Comparison of ENCODE assay signal across 7 mouse cellular contexts in genomic region chr19:57123503-57124137, GRCm38 (mm10).
A peak's percentile ranks its signal among the peaks of the same experiment; 100 is the strongest.
DNase-seq lines count a peak whose midpoint lies in the region; ATAC-seq and TF ChIP-seq lines count a peak whose summit lies in the region.

No protein-coding gene starts in this region.

- peak; percentile 87 for DNase-seq in T-cell, adult 2 months (ENCODE audit: low spot score)
- peak; percentile 97 for DNase-seq in cerebellum, adult 11-12 months
- peak; percentile 81 for DNase-seq in heart, adult 8-10 months (ENCODE audit: low spot score)
- DNase-seq in spleen, postnatal 36 days (ENCODE audit: low spot score in 2 of 2), result peak; percentile 88
- DNase-seq in ovary, postnatal 14 days (ENCODE audit: low spot score), result no peak

- H3K4me3 ChIP-seq in intestine, postnatal 0 days (ENCODE audit: low read depth, low read length), result no peak overlapping the region
- H3K4me3 ChIP-seq in lung, embryonic 15.5 days, result no peak overlapping the region

- H3K4me2 ChIP-seq in intestine, postnatal 0 days (replicated peaks; ENCODE audit: low read depth), result no peak overlapping the region
- no peak overlapping the region for H3K4me2 ChIP-seq in lung, embryonic 15.5 days

- H3K9me3 ChIP-seq in intestine, postnatal 0 days (ENCODE audit: control insufficient read depth), result no peaks in the 10 kb centered on the region
- no peaks in the 10 kb centered on the region for H3K9me3 ChIP-seq in lung, embryonic 15.5 days

- no peaks in the 10 kb centered on the region for H3K36me3 ChIP-seq in intestine, postnatal 0 days (ENCODE audit: control insufficient read depth, insufficient read depth)
- H3K36me3 ChIP-seq in lung, embryonic 15.5 days, result no peaks in the 10 kb centered on the region

- H3K9ac ChIP-seq in intestine, postnatal 0 days (ENCODE audit: low read depth, low read length), result no peak overlapping the region
- no peak overlapping the region for H3K9ac ChIP-seq in lung, embryonic 15.5 days

- TF ChIP-seq CTCF in intestine, postnatal 0 days (IDR thresholded peaks at IDR 0.05; ENCODE audit: low read depth), result no peak

- no peaks in the 10 kb centered on the region for H3K4me1 ChIP-seq in intestine, postnatal 0 days (replicated peaks; ENCODE audit: control insufficient read depth, insufficient read depth, low read length)
- peaks cover 29% of the 10 kb centered on the region for H3K4me1 ChIP-seq in lung, embryonic 15.5 days

- peak; percentile 67 for ATAC-seq in intestine, postnatal 0 days
- ATAC-seq in lung, embryonic 15.5 days (ENCODE audit: borderline replicate concordance, extremely low read depth, low FRiP score, low TSS enrichment), result peak; percentile 60

- H3K27me3 ChIP-seq in intestine, postnatal 0 days (replicated peaks; ENCODE audit: control insufficient read depth, insufficient read depth, low read length), result no peaks in the 10 kb centered on the region
- H3K27me3 ChIP-seq in lung, embryonic 15.5 days, result no peaks in the 10 kb centered on the region

- WGBS in intestine, postnatal 0 days, result 55% methylated on average over 11 of the region's 11 CpGs
- WGBS in lung, embryonic 15.5 days, result 48% methylated on average over 11 of the region's 11 CpGs

- H3K27ac ChIP-seq in intestine, postnatal 0 days (ENCODE audit: low read depth, low read length), result no peak overlapping the region
- peak overlapping the region; percentile 88 for H3K27ac ChIP-seq in lung, embryonic 15.5 days
